Mouse (Mus musculus): ENCODE data around the gene Acvr2b. TPM values are rescaled to one million over a fixed set of nuclear protein-coding genes. Genes with fewer than 3 reads are reported as not detected.

The Acvr2b gene
- total RNA-seq, 2 experiments from 2014 or later = not detected

DNA sequence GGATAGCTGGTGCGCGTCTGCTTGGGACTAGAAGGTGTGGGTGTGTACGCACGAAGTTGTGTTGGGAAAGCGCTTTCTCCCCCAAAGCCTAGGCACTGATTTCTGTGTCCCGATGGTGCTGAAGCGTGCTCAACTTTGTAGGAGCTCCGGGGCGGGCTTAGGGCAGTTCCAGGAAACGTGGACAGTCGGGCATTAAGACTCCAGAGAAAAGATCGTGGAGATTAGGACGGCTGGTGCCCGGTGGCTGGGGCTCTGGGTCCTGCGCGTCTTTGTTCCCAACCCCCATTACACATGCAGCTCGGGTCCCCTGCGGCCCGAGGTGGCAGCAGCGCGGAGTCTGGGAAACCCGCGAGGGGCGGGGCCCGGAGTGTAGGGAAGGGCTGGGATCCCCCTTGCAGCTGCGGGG, 1.3 kb downstream of the Acvr2b start:
- no peak for ATAC-seq (replicated peaks; ENCODE audit: low FRiP score, poor library complexity, severe bottlenecking)

GRCm38 (mm10) chr9:119404090-119404489, 2.2 kb downstream of the Acvr2b start:
- ATAC-seq (replicated peaks; ENCODE audit: low FRiP score, poor library complexity, severe bottlenecking) = no peak

GRCm38 (mm10) chr9:119407884-119408283, 6.0 kb downstream of the Acvr2b start:
- no peak for ATAC-seq (replicated peaks; ENCODE audit: low FRiP score, poor library complexity, severe bottlenecking)

- ATAC-seq (replicated peaks; ENCODE audit: low FRiP score, poor library complexity, severe bottlenecking) = no peak
Observed at GRCm38 (mm10) chr9:119408898-119409664, 7.2 kb downstream of the Acvr2b start.

DNA sequence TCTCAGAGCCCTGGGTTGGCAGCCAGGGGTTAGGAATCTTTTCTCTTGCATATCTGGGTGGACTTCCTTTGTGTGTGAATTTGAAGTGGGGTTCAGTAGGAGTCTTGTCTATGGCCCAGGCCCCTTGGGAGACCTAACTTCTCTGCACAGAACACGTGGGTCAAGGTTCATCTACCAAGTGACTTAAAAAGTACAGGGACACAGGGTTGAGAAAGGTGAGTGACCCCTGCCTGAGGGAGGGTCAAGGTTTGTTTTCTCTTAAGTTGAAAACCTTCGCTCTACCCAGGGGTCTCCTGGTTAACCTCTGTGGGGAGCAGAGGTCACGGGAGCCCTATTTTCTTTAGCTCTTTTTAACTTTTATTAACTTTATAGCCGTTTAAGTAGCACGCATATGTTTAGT, 7.9 kb downstream of the Acvr2b start:
- ATAC-seq (replicated peaks; ENCODE audit: low FRiP score, poor library complexity, severe bottlenecking) = no peak

DNA sequence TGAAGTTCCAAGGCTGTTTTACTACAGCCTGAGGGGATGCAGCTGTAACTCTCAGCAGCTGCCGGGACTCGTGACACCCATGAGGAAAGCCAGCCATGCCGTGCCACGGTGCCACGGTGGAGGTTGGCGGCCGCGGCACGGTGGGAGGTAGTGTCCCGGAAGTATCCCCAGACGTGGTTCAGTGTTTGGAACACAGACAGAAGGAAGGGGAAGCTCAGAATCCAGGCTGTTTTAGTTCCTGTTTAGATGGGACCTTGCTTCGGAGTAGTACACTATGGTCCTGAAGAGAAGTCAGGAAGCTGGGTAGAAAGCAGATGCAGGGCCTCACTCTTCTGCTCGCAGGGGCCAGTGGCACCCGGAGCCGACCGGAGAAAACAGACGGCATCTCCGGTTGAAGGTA, 16.1 kb downstream of the Acvr2b start:
- no peak for ATAC-seq (replicated peaks; ENCODE audit: low FRiP score, poor library complexity, severe bottlenecking)

- no peak; the same call in 1 of the 2 replicates for ATAC-seq (replicated peaks; ENCODE audit: low FRiP score, poor library complexity, severe bottlenecking)
Observed at GRCm38 (mm10) chr9:119419852-119420438, 18.0 kb downstream of the Acvr2b start.

GRCm38 (mm10) chr9:119425217-119425975, 23.5 kb downstream of the Acvr2b start:
- ATAC-seq (replicated peaks; ENCODE audit: low FRiP score, poor library complexity, severe bottlenecking) = no peak

GRCm38 (mm10) chr9:119425976-119426415, 24.1 kb downstream of the Acvr2b start:
- no peak for ATAC-seq (replicated peaks; ENCODE audit: low FRiP score, poor library complexity, severe bottlenecking)

DNA sequence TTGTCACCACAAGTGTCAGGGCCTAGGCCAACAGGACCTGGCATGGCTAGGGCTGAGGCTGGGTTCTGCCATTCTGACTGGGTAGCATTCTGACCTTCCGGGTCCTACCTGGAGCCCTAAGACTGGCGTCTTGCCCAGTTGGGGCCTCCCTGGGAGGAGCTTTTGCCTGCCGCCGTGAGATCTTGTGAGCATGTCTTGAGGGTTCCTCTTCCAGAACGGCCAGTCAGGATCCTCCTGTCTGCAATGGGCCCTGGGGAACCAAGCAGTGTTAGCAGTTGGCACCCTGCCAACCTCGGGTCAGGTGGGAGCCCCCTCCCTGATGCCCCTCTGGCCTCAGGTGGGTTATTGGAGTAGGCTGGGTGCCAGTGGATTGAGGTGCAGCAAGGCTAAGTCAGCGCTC, 24.6 kb downstream of the Acvr2b start:
- no peak for ATAC-seq (replicated peaks; ENCODE audit: low FRiP score, poor library complexity, severe bottlenecking)

DNA sequence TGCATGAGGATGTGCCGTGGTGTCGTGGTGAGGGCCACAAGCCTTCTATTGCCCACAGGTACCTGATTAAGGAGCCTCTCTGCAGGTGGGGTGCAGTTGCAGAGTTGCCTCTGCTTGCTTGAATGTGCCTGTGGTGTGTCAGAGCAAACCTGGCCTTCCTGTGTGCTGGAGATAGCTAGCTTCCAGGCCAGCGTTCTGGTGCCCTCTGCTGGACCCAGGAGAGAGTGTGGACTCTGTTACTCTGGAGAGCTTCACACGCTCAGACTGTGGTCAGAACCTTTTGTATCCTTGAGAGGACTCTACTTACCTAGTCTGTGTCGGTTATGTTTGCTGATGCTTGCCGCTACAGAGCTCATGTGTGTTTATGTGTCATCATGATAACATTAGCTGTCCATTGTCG, 28.4 kb downstream of the Acvr2b start:
- ATAC-seq (replicated peaks; ENCODE audit: low FRiP score, poor library complexity, severe bottlenecking) = no peak

GRCm38 (mm10) chr9:119435855-119436254, 33.9 kb downstream of the Acvr2b start:
- no peak for ATAC-seq (replicated peaks; ENCODE audit: low FRiP score, poor library complexity, severe bottlenecking)

DNA sequence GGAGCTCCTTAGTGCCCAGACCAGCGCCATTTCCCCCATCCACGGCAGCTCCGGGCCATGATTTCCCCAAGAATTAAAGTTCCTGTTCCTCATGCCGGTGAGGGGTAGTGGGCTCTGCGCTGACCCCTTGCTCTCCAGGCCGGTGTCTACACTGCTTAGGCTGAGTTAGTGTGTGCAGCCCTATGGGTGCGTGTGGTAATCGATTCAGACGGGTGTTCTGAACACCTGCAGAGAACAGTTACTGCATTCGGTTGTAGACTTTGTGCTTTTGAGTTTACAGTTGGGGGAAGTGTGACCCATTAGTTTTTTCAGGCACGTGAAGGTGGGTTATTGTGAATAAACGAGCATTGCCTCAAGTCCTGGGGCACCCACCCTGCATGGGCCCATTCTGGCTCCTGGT, 36.1 kb downstream of the Acvr2b start:
- ATAC-seq (replicated peaks; ENCODE audit: low FRiP score, poor library complexity, severe bottlenecking) = no peak

DNA sequence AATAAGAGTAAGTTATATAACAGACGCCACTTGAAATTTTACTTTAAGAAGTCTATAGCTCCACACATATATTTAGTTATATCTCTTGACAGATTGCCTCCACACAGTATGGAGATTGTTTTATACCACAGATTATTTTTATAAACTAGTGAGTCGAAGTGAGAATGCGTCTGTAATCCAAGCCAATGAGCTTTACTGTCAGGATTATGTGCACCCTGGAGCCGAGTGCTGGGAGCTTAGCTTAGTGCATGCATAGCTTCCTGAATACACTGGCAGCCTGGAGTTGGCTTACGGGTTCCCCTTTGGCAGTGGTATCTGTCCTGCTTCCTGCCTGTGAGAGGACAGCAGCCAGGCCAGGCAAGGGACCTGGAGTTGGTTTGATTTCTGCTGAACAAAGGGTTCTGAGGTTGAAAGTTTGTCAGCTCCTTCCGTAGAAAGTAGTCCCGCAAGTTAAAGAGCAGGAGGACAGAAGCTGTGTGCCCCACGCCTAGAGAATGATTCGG, 36.6 kb downstream of the Acvr2b start:
- ATAC-seq (replicated peaks; ENCODE audit: low FRiP score, poor library complexity, severe bottlenecking) = no peak

DNA sequence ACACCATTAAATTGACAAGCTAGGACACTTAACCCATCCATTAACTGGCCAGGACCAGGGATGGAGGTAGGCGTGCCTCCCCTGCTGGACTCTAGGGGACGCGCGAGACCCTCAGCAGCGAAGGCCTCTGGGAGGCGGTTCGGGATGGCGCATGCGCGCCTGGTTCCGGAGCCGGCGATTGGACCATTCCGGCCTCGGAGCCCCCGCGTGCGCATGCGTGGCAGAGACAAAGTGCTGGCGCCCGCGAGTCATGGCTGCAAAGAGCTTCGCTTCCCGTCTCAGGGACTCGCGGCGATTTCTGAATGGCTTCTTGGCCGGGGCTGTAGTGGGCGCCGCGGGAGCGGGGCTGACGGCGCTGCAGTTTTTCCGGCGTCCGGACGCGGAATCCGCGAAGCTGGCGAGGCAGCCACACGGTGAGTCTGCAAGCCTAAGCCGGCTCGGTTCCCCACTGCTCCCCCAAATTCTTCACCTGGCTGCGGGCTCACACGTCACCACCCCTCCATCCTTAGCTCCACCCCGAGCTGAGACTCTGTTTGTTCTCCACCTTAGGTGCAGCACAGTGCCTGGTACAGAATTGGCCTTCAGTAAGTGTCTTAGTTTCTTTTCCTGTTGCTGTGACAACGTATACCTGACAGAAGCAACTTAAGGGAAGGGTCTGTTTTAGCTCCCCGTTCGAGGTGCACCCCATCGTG, 43.0 kb downstream of the Acvr2b start, which contains the start of gene Exog:
TSS of gene Exog (plus strand) at position 206 of the 692 bp plus-strand sequence.
- peak; percentile 89 for ATAC-seq (replicated peaks; ENCODE audit: low FRiP score, poor library complexity, severe bottlenecking)

DNA sequence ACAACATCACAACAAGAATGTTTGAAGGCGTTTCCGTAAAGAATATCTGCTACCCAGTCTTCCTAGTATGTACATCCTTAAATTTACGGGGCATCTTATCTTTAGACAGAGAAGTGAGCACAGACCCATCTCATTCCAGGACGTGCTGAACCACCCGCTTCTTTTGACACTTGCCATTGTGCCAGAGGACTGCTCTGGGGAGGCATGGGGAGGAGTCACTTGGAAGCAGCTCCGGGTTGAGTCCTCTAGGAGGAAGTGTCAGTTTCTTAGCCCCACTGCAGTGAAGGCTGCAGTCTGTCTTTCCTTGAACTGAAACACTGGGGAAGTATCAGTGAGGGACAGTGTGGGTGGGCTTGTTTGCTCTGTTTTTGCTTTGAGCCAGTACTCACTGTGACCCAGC, 43.8 kb downstream of the Acvr2b start:
- peak; percentile 53 for ATAC-seq (replicated peaks; ENCODE audit: low FRiP score, poor library complexity, severe bottlenecking)

DNA sequence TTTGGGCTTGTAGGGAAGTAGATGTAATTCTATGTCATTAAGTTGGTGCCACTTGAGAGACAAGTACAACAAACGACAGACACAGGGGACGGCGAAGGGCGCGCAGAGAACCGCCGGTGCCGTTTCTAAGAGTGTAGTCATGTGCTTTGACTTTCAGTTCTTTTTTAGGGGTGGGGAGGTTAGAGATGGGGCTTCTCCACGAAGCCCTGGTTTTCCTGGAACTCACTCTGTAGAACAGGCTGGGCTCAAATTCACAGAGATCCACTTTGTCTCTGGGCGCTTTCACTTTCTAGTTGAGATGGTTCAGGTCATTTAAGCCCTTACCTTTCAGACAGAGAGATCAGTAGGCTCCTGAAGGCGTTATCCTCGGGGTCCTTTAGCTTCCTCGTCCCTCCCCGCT, 54.0 kb downstream of the Acvr2b start:
- no peak for ATAC-seq (replicated peaks; ENCODE audit: low FRiP score, poor library complexity, severe bottlenecking)

DNA sequence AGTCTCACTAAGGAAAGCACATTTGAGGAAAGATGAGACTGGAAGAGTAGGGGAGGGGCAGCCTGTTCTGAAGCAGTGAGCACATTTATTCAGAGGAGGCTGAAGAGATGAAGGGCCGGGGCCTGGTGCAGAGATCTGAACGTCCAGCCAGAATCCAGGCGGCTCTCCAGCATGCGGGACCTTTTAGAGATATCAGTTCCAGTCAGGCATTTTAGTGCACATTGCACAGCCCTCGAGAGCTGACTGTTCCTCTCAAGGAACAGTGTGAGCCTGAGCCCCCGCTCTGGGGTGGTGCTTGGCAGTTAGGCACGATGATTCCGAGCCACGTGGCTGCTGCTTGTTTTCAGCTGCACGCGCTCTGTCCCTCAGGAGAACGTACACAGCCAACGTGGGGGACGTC, 55.2 kb downstream of the Acvr2b start:
- no peak for ATAC-seq (replicated peaks; ENCODE audit: low FRiP score, poor library complexity, severe bottlenecking)

GRCm38 (mm10) chr9:119460410-119460809, 58.5 kb downstream of the Acvr2b start:
- peak; percentile 94 for ATAC-seq (replicated peaks; ENCODE audit: low FRiP score, poor library complexity, severe bottlenecking)

GRCm38 (mm10) chr9:119465056-119465455, 63.1 kb downstream of the Acvr2b start:
- ATAC-seq (replicated peaks; ENCODE audit: low FRiP score, poor library complexity, severe bottlenecking) = no peak

All from erythroblast, adult 5-6 weeks (primary cell).